Mouse (Mus musculus): ENCODE measurements around the gene Ccr1l1.

- TF ChIP-seq POLR2A (IDR thresholded peaks at IDR 0.05; ENCODE audit: low read depth, low read length) (no peak), CTCF (conservative IDR thresholded peaks at IDR 0.05; ENCODE audit: insufficient read depth, insufficient read length, low read depth, low read length) (no peak)
These were observed 19.5 kb upstream of the Ccr1l1 start for GRCm38 (mm10) chr9:123997719-123998118.

All from kidney, adult 2 months (tissue).